Mouse (Mus musculus): ENCODE results near the gene Ubn1. TPM values are rescaled to one million over a fixed set of nuclear protein-coding genes. Genes with fewer than 3 reads are reported as not detected.

The Ubn1 gene
- total RNA-seq, 1 experiment: 16.0 TPM

DNA sequence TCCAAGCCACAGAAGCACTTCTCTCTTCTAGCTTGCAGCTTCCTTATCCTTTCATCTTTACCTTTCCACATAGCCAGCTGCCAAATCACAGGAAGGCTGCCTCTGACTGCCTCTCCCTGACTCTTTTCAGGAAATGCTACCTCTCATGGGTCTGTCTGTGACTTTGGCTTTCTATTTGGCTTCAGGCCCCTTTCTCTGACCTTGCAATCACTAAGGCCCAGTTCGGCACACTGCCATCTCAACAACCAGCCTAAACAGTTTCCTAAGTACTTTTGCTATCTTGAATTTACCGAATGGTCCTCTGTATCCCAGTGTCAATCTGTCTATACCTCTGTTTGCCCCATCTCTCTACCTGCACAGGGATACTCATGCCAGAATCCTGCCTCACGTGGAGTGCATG lies 14.3 kb upstream of the Ubn1 start:
- DNase-seq (ENCODE audit: low read depth, low spot score): no peak
- Histone ChIP-seq H3K4me3 (ENCODE audit: insufficient read depth in 1 of 2, low read depth in 1 of 2, low read length in 2 of 2, poor library complexity in 1 of 2, severe bottlenecking in 1 of 2) (no peak overlapping the region), H3K27ac (ENCODE audit: insufficient read depth, low read depth, low read length, poor library complexity, severe bottlenecking) (no peak overlapping the region), H3K9me3 (ENCODE audit: control insufficient read depth, insufficient read depth, low read depth, low read length) (no peaks in the 10 kb centered on the region), H3K9ac (ENCODE audit: insufficient read depth, low read depth, low read length, poor library complexity, severe bottlenecking) (no peak overlapping the region), H3K4me1 (ENCODE audit: control insufficient read depth in 2 of 2, insufficient read depth in 2 of 2, low read length in 2 of 2, poor library complexity in 1 of 2) (no peaks in the 10 kb centered on the region), H3K36me3 (ENCODE audit: control insufficient read depth, insufficient read depth, low read length, poor library complexity, severe bottlenecking) (peaks cover 56% of the 10 kb centered on the region)
- no peak for TF ChIP-seq ZNF384 (IDR thresholded peaks at IDR 0.05; ENCODE audit: low read depth, low read length)
- TF ChIP-seq CHD2 (IDR thresholded peaks at IDR 0.05; ENCODE audit: low read depth, low read length): no peak
- no peak for TF ChIP-seq MAFK (IDR thresholded peaks at IDR 0.05; ENCODE audit: insufficient read depth, low read depth, low read length)
- no peak for TF ChIP-seq HCFC1 (IDR thresholded peaks at IDR 0.05; ENCODE audit: borderline replicate concordance, insufficient read depth, low read length)
- TF ChIP-seq ZC3H11A (IDR thresholded peaks at IDR 0.05; ENCODE audit: borderline replicate concordance, low read depth, low read length): no peak
- in situ Hi-C loops (cut with MboI; ENCODE audit: low sequenced_read_pairs in 2 of 2, unreplicated experiment in 2 of 2): no loop called here

DNA sequence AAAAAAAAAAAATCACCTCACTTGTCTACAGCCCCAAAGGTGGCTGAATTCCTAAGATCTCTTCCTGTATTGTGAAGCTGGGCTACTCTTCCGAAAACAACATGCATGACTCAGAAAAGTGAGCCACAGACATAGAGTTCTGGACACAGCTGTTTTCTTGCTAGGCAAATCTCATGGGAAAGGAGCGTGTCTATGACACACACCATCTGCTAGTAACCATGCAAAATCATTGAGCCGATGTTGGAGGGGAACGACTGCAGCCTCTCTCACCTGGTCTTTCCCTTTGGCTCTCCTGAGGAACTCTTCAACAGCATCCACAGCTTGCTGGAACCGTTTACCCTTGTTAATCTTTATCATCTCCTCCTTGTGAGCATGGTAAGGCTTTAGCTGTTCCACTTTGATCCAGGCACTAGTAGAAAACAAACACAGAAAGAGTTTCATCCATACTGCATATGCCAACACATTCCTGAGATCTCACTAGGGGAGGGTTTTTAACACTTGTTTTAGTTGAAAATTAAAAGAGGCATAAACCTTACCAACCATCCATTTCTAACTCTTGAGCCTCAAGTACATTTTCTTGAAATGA lies 13.1 kb upstream of the Ubn1 start:
- Histone ChIP-seq H3K9me3 (ENCODE audit: control insufficient read depth, insufficient read depth, low read depth, low read length) (no peaks in the 10 kb centered on the region), H3K27ac (ENCODE audit: insufficient read depth, low read depth, low read length, poor library complexity, severe bottlenecking) (no peak overlapping the region), H3K4me1 (ENCODE audit: control insufficient read depth in 2 of 2, insufficient read depth in 2 of 2, low read length in 2 of 2, poor library complexity in 1 of 2) (no peaks in the 10 kb centered on the region), H3K4me3 (ENCODE audit: insufficient read depth in 1 of 2, low read depth in 1 of 2, low read length in 2 of 2, poor library complexity in 1 of 2, severe bottlenecking in 1 of 2) (no peak overlapping the region), H3K36me3 (ENCODE audit: control insufficient read depth, insufficient read depth, low read length, poor library complexity, severe bottlenecking) (peaks cover 55% of the 10 kb centered on the region), H3K9ac (ENCODE audit: insufficient read depth, low read depth, low read length, poor library complexity, severe bottlenecking) (no peak overlapping the region)
- in situ Hi-C loops (cut with MboI; ENCODE audit: low sequenced_read_pairs in 2 of 2, unreplicated experiment in 2 of 2): no loop called here
- TF ChIP-seq HCFC1 (IDR thresholded peaks at IDR 0.05; ENCODE audit: borderline replicate concordance, insufficient read depth, low read length) (no peak), MAFK (IDR thresholded peaks at IDR 0.05; ENCODE audit: insufficient read depth, low read depth, low read length) (no peak), ZC3H11A (IDR thresholded peaks at IDR 0.05; ENCODE audit: borderline replicate concordance, low read depth, low read length) (no peak), ZNF384 (IDR thresholded peaks at IDR 0.05; ENCODE audit: low read depth, low read length) (no peak), CHD2 (IDR thresholded peaks at IDR 0.05; ENCODE audit: low read depth, low read length) (no peak)
- DNase-seq (ENCODE audit: low read depth, low spot score): no peak

DNA sequence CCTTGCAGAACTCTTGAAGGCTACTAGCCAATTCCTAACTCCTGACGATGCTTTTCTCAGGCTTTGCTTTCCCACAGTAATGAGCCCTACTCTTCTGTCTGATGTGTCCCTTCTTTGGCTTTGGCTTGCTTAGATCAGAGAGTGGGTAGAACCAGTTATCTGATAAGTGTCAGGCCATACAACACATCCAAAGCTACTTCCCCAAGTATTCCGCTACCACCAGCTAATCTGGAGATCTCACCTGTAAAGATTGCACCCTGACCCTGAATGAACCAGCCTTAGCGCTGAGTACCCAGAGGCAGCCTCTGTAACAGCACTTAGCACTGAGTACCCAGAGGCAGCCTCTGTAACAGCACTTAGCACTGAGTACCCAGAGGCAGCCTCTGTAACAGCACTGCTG lies 4.5 kb upstream of the Ubn1 start:
- Histone ChIP-seq H3K27ac (ENCODE audit: insufficient read depth, low read depth, low read length, poor library complexity, severe bottlenecking) (no peak overlapping the region), H3K36me3 (ENCODE audit: control insufficient read depth, insufficient read depth, low read length, poor library complexity, severe bottlenecking) (peaks cover 24% of the 10 kb centered on the region), H3K9me3 (ENCODE audit: control insufficient read depth, insufficient read depth, low read depth, low read length) (no peaks in the 10 kb centered on the region), H3K9ac (ENCODE audit: insufficient read depth, low read depth, low read length, poor library complexity, severe bottlenecking) (no peak overlapping the region), H3K4me3 (ENCODE audit: insufficient read depth in 1 of 2, low read depth in 1 of 2, low read length in 2 of 2, poor library complexity in 1 of 2, severe bottlenecking in 1 of 2) (no peak overlapping the region), H3K4me1 (ENCODE audit: control insufficient read depth in 2 of 2, insufficient read depth in 2 of 2, low read length in 2 of 2, poor library complexity in 1 of 2) (peaks cover 0 to 5% of the 10 kb centered on the region in 2 experiments; a peak in 1 of 4 replicates)
- DNase-seq (ENCODE audit: low read depth, low spot score): no peak
- in situ Hi-C loops (cut with MboI; ENCODE audit: low sequenced_read_pairs in 2 of 2, unreplicated experiment in 2 of 2): no loop called here
- TF ChIP-seq MAFK (IDR thresholded peaks at IDR 0.05; ENCODE audit: insufficient read depth, low read depth, low read length) (no peak), ZNF384 (IDR thresholded peaks at IDR 0.05; ENCODE audit: low read depth, low read length) (no peak), ZC3H11A (IDR thresholded peaks at IDR 0.05; ENCODE audit: borderline replicate concordance, low read depth, low read length) (no peak), CHD2 (IDR thresholded peaks at IDR 0.05; ENCODE audit: low read depth, low read length) (no peak), HCFC1 (IDR thresholded peaks at IDR 0.05; ENCODE audit: borderline replicate concordance, insufficient read depth, low read length) (no peak)

DNA sequence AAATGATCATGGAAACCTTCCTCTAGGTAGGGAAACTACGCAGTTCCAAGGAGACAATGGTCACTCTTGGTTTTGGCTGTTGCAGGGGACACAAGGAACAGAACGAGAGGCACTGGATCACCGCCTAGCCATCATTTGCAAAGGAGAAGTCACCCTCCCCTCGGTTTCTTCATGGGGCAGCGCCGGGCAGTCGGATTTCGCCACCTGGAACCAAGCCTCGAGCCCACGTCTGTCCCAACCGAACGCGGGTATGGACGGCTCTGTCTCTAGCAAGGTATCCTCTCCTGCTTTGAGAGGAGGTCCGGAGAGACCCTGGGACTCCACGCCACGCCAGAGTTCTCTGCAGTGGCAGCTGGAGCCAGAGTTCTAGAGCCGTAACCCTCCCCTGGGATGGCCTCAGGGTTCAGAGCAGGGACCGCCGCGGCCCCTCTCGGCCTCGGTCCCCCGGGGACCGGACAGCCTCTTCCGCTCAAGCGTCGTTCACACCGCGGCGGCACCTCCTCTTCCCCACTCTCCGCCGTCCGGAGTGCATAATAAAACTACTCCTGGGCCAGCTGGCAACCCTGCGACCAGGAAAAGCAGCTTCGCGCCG lies 579 bp upstream of the Ubn1 start:
- Histone ChIP-seq H3K9me3 (ENCODE audit: control insufficient read depth, insufficient read depth, low read depth, low read length) (no peaks in the 10 kb centered on the region), H3K36me3 (ENCODE audit: control insufficient read depth, insufficient read depth, low read length, poor library complexity, severe bottlenecking) (peaks cover 12% of the 10 kb centered on the region; the same call in 1 of the 2 replicates), H3K4me3 (ENCODE audit: insufficient read depth in 1 of 2, low read depth in 1 of 2, low read length in 2 of 2, poor library complexity in 1 of 2, severe bottlenecking in 1 of 2) (peak overlapping the region; percentile 85 to 99), H3K27ac (ENCODE audit: insufficient read depth, low read depth, low read length, poor library complexity, severe bottlenecking) (peak overlapping the region; percentile 53; the same call in 1 of the 2 replicates), H3K9ac (ENCODE audit: insufficient read depth, low read depth, low read length, poor library complexity, severe bottlenecking) (peak overlapping the region; percentile 94), H3K4me1 (ENCODE audit: control insufficient read depth in 2 of 2, insufficient read depth in 2 of 2, low read length in 2 of 2, poor library complexity in 1 of 2) (peaks cover 0 to 8% of the 10 kb centered on the region in 2 experiments; a peak in 2 of 4 replicates)
- in situ Hi-C loops (cut with MboI; ENCODE audit: low sequenced_read_pairs in 2 of 2, unreplicated experiment in 2 of 2): no loop called here
- TF ChIP-seq ZNF384 (IDR thresholded peaks at IDR 0.05; ENCODE audit: low read depth, low read length) (no peak), MAFK (IDR thresholded peaks at IDR 0.05; ENCODE audit: insufficient read depth, low read depth, low read length) (no peak), CHD2 (IDR thresholded peaks at IDR 0.05; ENCODE audit: low read depth, low read length) (no peak), ZC3H11A (IDR thresholded peaks at IDR 0.05; ENCODE audit: borderline replicate concordance, low read depth, low read length) (no peak), HCFC1 (IDR thresholded peaks at IDR 0.05; ENCODE audit: borderline replicate concordance, insufficient read depth, low read length) (no peak)
- DNase-seq (ENCODE audit: low read depth, low spot score): no peak

Data from ES-E14 (cell line).